Mouse (Mus musculus) small intestine, adult 2 months (tissue): ENCODE measurements around the gene Slc22a15. TPM values are rescaled to one million over a fixed set of nuclear protein-coding genes. Genes with fewer than 3 reads are reported as not detected.

Experiments
- H3K27ac ChIP-seq: fragments of 200-500 bp; 2 replicates; pipeline ENCODE4 v1.5.1; 2012; ENCODE audit warnings: low read depth, low read length, control low read depth, inconsistent platforms; ENCODE audit not compliant: insufficient read depth
- H3K27me3 ChIP-seq: fragments of 200-500 bp; 2 replicates; pipeline ENCODE4 v1.6.1; 2012; ENCODE audit warnings: mild to moderate bottlenecking, moderate library complexity, low read length, inconsistent platforms; ENCODE audit not compliant: control insufficient read depth, insufficient read depth
- H3K36me3 ChIP-seq: fragments of 200-500 bp; 2 replicates; pipeline ENCODE4 v1.6.1; 2012; ENCODE audit warnings: mild to moderate bottlenecking, low read length, control low read depth, inconsistent platforms; ENCODE audit not compliant: control insufficient read depth, insufficient read depth
- H3K4me1 ChIP-seq: fragments of 200-500 bp; 2 replicates; pipeline ENCODE4 v1.6.1; 2012; ENCODE audit warnings: low read length, inconsistent platforms, mixed read lengths; ENCODE audit not compliant: control insufficient read depth, insufficient read depth, insufficient read length
- H3K4me3 ChIP-seq: fragments of 200-500 bp; 2 replicates; pipeline ENCODE4 v1.5.1; 2012; ENCODE audit warnings: low read depth, mild to moderate bottlenecking, control low read depth, inconsistent platforms, low read length, moderate library complexity
- CTCF ChIP-seq: fragments of 200-500 bp; IDR thresholded peaks from 2 replicates; pipeline ENCODE4 v1.5.1; 2012; ENCODE audit warnings: low read depth, mild to moderate bottlenecking, control low read depth, inconsistent platforms, low read length, moderate library complexity, mixed read lengths; ENCODE audit not compliant: insufficient replicate concordance, insufficient read length; ENCODE audit errors: extremely low read depth
- POLR2A ChIP-seq: fragments of 200-500 bp; IDR thresholded peaks from 2 replicates; pipeline ENCODE4 v1.6.1; 2012; ENCODE audit warnings: low read depth, mild to moderate bottlenecking, control low read depth, inconsistent platforms, low read length, moderate library complexity
- WGBS: fragments of 180-500 bp; shearing (Covaris S2); methylation state at CpG from one replicate; pipeline ENCODE4 v1.1.7; 2018; 5-methylcytosine and 5-hydroxymethylcytosine counted together
- polyA plus RNA-seq: library from polyadenylated mRNA; depleted of rRNA; stranded (reverse); fragments of >200 nt; gene quantifications from 2 replicates; pipeline ENCODE4 v1.2.3, GENCODE M21; 2012

The Slc22a15 gene
- polyA plus RNA-seq, 1 experiment: 4.9 TPM

DNA sequence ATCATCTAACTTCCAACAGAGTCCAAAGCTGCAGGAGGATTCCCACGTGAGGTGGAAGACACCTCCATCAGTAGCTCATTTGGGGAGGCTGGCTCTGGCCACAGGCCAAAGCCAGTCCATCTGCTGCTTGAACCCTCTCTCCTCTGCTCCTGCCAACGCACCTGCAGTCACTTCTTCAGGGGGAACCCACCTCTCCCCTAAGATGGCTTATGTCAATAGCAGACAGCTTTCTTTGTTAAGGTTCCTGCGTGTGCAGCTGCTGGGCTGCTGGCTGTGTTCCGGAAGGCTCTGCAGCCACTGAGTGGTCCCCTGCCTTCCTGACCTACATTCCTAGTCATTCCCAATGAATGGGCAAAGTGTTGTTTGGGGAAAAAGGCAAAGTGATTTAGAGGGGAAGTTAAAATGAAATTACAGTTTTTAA, 57.2 kb downstream of the Slc22a15 start:
- Histone ChIP-seq H3K4me3 (no peak overlapping the region), H3K36me3 (peaks cover 3% of the 10 kb centered on the region; the same call in 1 of the 2 replicates), H3K4me1 (no peaks in the 10 kb centered on the region), H3K27me3 (no peaks in the 10 kb centered on the region), H3K27ac (no peak overlapping the region)
- WGBS: 55% methylated on average over 4 of the region's 4 CpGs
- no peak for TF ChIP-seq CTCF
- no peak for TF ChIP-seq POLR2A

- Histone ChIP-seq H3K27ac (no peak overlapping the region), H3K27me3 (no peaks in the 10 kb centered on the region), H3K36me3 (peaks cover 8% of the 10 kb centered on the region; the same call in 1 of the 2 replicates), H3K4me3 (no peak overlapping the region), H3K4me1 (no peaks in the 10 kb centered on the region)
- TF ChIP-seq CTCF (no peak), POLR2A (no peak)
- WGBS: 75% methylated on average over 3 of the region's 3 CpGs
These were observed 62.4 kb downstream of the Slc22a15 start for GRCm38 (mm10) chr3:101861856-101862255.

DNA sequence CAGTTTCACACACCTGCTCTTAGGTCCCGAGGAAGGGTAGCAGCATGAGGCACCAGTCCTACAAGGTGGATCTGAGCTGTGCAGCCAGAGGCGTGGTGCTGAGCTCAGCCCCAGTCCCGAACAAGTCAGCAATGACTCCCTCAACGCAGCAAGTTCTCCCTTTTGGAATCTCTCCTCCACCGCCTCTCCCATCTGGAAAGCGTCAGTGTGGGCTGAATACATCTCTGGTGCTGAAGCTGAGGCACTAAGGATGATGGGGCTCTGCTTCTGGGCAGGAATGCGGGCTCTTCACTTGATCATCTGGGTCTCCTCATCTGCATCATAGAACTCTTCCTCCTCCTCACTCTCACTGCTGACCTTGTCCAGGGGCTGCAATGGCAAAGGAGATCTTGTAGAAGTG, 64.1 kb downstream of the Slc22a15 start:
- Histone ChIP-seq H3K36me3 (peaks cover 8% of the 10 kb centered on the region; the same call in 1 of the 2 replicates), H3K27ac (no peak overlapping the region), H3K4me3 (no peak overlapping the region), H3K4me1 (no peaks in the 10 kb centered on the region), H3K27me3 (no peaks in the 10 kb centered on the region)
- TF ChIP-seq CTCF: no peak
- 89% methylated on average over 7 of the region's 7 CpGs for WGBS

GRCm38 (mm10) chr3:101859740-101860139, 64.5 kb downstream of the Slc22a15 start:
- Histone ChIP-seq H3K27ac (no peak overlapping the region), H3K4me1 (no peaks in the 10 kb centered on the region), H3K36me3 (peaks cover 8% of the 10 kb centered on the region; the same call in 1 of the 2 replicates), H3K27me3 (no peaks in the 10 kb centered on the region), H3K4me3 (no peak overlapping the region)
- 88% methylated on average over 7 of the region's 7 CpGs for WGBS
- TF ChIP-seq CTCF (no peak), POLR2A (no peak)

- Histone ChIP-seq H3K27ac (no peak overlapping the region), H3K36me3 (no peaks in the 10 kb centered on the region), H3K27me3 (no peaks in the 10 kb centered on the region), H3K4me3 (no peak overlapping the region), H3K4me1 (no peaks in the 10 kb centered on the region)
- 68% methylated on average over 1 of the region's 1 CpGs for WGBS
- TF ChIP-seq POLR2A (no peak), CTCF (no peak)
These were observed 70.2 kb downstream of the Slc22a15 start for GRCm38 (mm10) chr3:101854075-101854474.

DNA sequence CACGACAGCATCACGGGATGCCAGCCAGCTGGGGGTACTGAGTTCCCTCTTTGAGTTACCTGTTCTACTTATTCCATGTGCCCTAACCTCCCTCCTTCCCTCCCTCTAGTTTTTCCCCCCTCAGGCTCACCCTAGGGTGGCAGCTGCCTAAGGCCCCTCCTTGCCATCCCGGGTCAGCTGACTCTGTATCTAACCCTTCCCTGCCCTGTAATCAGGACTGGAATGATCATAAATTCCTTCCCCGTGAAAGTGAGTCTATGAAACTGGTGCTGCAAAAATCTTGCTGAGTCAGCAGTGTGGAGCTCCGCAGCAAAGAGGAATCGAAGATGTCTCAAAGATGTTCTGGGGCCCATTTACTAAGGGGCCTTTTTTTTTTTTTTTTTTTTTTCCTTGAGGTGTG, 72.9 kb downstream of the Slc22a15 start:
- 29% methylated on average over 6 of the region's 6 CpGs for WGBS
- Histone ChIP-seq H3K27ac (no peak overlapping the region), H3K4me3 (no peak overlapping the region), H3K27me3 (no peaks in the 10 kb centered on the region), H3K4me1 (no peaks in the 10 kb centered on the region), H3K36me3 (no peaks in the 10 kb centered on the region)
- TF ChIP-seq CTCF (no peak), POLR2A (no peak)

DNA sequence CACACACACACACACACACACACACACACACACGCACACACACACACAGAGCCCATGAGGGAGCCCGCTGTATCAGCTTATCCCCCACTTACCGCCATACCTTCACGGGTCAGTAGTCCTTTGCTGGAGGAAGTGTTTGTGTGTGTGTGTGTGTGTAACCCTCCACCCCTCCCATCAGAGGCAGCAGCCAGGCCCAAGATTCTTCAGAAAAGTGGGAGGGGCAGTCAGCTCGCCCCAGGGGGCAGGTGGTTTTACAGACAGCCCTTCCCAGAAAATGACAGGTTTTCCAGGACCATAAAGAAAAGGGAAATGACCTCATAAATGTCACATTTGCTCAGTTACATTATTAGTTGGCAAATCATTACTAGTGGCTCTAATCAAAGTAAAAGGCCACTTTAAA, 75.4 kb downstream of the Slc22a15 start, which contains the start of gene Mab21l3:
Gene Mab21l3 (minus strand): TSS at position 144 of the 400 bp plus-strand sequence.
- Histone ChIP-seq H3K27ac (no peak within 1 kb of the TSS), H3K27me3 (no peaks in the 10 kb centered on the region), H3K36me3 (no peaks in the 10 kb centered on the region), H3K4me3 (no peak within 1 kb of the TSS), H3K4me1 (no peaks in the 10 kb centered on the region)
- 58% methylated on average over 5 of the region's 5 CpGs for WGBS
- no peak for TF ChIP-seq CTCF
- no peak for TF ChIP-seq POLR2A

DNA sequence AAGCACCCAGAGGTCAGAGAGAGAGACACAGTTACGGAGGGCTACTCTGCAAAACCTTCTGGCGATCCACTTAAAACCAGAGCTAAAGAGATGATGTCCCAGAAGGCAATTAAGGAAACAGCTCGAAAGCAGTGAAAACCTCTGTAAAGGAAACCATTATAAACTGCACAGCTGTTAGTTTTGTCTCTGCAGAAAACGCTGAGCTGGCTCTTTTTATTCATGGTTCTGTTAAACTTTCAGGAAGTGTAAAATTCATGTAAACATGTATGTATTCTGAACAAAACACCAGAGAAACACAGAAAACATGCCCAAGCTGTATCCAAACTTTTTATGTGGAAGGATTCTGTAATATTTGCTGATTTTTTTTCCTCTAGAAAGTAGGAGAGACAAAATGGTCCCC, 78.2 kb downstream of the Slc22a15 start:
- no peak for TF ChIP-seq CTCF
- no peak for TF ChIP-seq POLR2A
- WGBS: 60% methylated on average over 4 of the region's 4 CpGs
- Histone ChIP-seq H3K27ac (no peak overlapping the region), H3K4me3 (no peak overlapping the region), H3K4me1 (no peaks in the 10 kb centered on the region), H3K36me3 (no peaks in the 10 kb centered on the region), H3K27me3 (no peaks in the 10 kb centered on the region)
